Mouse (Mus musculus) common myeloid progenitor, adult 5-6 weeks (primary cell): ENCODE measurements around the gene Brpf3. TPM values are rescaled to one million over a fixed set of nuclear protein-coding genes. Genes with fewer than 3 reads are reported as not detected.
A peak's percentile ranks its signal among the peaks of the same experiment; 100 is the strongest.
"Not testable (repeated sequence)": the region's sequence is repeated elsewhere in the genome, so short reads cannot be mapped to it uniquely, and the experiment has no call there.

Experiments
- ATAC-seq: replicated peaks from 2 replicates; pipeline ENCODE4 v1.8.0; 2016; ENCODE audit warnings: low read depth, mild to moderate bottlenecking, moderate TSS enrichment, inconsistent platforms; ENCODE audit not compliant: poor library complexity, severe bottlenecking
- total RNA-seq: library from RNA; stranded (forward); fragments of 200-1000, 187-1606 nt; gene quantifications from 2 replicates; pipeline ENCODE4 v1.2.3, GENCODE M21; 2017

Gene Brpf3
- total RNA-seq, 1 experiment from 2014 or later: 9.7 TPM

- no peak for ATAC-seq
These were observed 24.6 kb downstream of the Brpf3 start for GRCm38 (mm10) chr17:28825359-28826041.

DNA sequence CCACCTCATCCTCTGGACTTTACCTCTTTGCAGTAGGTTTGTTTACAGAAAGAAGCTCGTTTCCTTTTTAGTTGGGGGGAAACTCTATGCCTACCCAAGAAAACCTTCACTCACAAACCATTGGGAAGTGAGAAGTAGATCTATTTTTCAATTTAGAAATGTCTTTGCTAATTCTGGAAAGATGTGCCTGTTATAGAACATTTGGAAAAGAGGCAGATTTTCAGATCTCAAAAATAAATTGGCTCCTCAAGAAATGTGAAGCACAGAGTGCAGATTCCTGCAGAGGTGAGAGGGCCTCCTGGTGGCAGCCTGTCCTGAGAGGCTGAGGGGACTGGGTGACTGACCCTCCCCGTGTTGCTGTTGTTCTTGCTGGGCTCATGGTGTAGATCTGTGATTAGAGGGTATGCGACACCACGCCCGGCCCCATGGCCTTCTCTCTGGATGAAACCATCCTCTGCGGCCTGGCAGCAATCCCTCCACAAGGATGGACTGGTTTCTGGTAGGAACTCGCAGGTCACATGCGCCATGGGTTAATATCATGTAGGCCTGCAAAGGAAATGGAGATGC is 26.9 kb downstream of the Brpf3 start:
- ATAC-seq: no peak

- ATAC-seq: peak; percentile 43; the same call in 1 of the 2 replicates
These were observed 28.2 kb downstream of the Brpf3 start for GRCm38 (mm10) chr17:28829120-28829519.

DNA sequence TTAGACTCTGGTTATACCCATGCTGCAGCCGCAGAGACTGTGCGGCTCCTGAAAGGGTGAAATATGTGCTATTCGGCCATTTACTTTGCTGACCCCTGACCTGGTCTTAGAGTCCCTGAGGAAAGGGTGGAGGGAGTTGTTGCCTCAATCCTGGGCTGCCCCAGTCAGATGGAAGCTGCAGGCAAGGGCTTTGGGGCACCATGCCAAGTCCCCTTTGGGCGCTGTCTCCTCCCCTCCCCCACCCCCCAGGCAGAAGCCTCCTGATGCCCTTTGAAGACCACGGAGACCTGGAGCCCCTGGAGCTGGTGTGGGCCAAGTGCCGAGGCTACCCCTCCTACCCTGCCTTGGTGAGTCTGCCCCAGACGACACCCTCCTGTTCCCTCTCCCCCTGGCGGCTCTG is 30.2 kb downstream of the Brpf3 start:
- ATAC-seq: no peak

DNA sequence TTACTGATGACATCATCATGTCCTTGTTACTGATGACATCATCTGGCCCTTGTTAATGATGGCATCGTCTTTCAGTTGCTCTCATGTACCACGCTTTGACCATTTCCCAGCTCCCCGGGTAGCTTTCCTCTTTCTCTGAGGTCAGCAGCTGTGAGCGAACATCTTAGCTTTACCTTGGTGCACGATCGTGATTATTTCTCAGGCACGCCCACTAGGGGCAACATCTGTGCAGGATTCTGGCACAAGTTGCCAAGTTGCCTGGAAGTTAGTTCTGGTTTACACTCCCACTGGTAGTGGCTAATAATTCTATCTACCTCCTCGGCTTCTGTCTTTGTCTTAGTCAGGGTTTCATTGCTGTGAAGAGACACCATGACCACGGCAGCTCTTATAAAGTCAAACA is 31.1 kb downstream of the Brpf3 start:
- ATAC-seq: no peak

DNA sequence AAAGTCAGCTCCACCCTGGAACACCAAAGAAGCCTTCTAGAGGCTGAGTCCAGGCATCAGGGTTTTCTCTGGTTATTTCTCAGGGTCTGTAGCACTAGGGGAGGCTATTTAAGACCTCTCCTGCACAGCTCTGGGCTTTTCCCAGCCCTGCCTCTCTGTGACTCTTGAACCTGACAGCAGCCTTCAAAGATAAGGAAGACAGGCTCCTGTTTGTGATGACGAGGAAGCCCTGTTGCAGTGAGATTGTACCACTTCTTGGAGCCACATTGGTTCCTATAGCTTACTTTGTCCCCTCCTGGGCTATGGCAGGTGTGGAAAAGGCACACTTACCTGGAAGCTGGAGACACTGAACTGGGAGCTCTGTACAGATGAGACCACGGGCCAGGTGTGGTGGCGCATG is 32.0 kb downstream of the Brpf3 start:
- ATAC-seq: peak; percentile 37; the same call in 1 of the 2 replicates

DNA sequence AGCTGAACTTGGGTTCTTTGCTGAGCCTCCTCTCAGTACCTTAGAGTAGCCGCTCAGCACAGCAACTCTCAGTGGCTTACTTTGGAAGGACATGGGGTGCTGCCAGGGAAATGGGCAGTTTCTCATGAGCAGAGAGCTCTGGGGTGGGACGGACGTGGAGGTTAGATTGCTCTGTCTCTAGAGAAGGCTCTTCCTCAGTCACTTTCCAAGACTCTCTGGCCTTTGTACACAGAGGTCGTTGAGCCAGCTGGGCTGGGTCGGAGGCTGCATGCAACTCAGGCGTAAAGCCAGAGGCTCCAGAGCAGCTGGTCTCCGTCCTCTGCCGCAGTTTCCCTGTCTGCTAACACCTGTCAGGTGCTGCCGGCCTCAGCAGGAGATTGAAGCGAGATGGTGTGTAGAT is 33.8 kb downstream of the Brpf3 start:
- ATAC-seq: no peak

DNA sequence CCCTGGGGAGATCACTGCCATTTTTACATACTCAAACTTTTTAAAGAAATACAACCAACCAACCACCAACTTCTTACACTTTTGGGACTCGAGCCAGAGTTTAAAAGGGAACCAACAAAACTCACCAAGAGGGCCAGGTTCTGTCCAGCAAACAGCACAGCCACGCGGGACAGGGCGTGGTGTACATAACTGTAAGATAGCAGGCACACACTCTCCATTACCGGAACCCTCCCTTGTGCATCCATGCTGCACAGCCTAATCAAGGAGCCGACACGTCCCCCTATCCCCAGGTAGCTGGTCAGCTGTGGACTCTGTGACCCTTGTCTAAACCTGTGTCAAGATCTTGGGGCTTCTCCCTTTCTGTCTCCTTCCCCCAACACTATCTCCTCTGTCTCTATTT is 37.0 kb downstream of the Brpf3 start:
- no peak for ATAC-seq

DNA sequence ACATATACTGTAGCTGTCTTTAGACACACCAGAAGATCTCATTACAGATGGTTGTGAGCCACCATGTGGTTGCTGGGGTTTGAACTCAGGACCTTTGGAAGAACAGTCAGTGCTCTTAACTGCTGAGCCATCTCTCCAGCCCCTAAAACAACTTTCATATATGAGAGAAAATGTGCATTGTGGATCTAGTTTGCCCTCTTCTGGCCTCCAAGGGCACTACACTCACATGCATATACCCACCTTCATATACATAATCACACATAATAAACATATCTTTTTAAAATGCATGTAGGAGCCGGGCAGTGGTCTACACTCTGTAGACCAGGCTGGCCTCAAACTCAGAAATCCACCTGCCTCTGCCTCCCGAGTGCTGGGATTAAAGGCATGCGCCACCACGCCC is 41.1 kb downstream of the Brpf3 start:
- ATAC-seq: not testable (repeated sequence)

DNA sequence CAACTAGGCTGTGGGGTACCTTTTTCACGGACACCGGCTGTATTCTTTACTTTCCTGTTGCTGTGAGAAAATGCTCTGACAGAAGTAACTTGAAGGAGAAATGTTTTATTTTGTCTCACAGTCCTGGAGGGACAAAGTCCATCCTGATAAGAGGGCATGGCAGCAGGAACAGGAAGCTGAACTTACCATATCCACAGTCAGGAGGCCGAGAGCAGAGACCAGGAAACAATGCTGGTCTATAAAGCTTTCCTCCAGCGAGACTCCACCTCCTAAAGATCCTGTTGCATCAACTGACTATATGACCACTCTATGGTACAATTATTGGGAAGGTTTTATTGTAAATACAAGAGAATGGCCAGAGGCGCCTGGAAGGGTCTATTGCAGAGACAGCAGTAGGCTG is 42.8 kb downstream of the Brpf3 start:
- ATAC-seq: no peak

DNA sequence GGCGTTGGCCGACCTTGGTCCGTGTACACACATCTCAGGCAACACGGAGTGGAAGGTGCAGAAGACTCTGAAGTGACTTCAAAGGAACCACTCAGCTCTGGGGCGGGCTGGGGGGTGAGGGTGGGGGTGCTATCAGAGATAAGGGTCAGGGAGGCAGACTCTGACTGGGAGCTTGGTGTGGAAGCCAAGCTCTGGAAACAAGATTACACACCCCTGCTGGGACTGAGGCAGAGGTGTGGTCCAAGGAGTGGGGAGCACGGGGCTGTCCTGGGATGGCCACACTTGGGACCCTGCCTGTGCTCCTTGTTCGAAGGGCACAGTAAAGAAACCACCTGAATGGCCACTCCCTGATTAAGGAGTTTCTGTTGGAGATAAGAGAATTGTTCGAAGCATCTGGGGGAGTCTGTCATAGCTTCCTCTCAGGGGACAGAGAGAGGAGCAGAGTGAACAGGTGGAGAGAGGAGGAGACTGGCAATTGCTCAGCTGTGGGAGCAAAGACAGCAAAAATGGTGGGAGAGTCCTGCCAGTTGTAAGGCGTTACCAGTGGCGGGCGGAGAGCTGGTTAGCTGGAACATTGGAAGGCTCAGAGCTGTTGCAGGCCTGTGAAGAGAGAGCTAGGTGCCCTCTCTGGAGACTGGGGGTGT is 46.2 kb downstream of the Brpf3 start:
- peak; percentile 47; the same call in 1 of the 2 replicates for ATAC-seq

DNA sequence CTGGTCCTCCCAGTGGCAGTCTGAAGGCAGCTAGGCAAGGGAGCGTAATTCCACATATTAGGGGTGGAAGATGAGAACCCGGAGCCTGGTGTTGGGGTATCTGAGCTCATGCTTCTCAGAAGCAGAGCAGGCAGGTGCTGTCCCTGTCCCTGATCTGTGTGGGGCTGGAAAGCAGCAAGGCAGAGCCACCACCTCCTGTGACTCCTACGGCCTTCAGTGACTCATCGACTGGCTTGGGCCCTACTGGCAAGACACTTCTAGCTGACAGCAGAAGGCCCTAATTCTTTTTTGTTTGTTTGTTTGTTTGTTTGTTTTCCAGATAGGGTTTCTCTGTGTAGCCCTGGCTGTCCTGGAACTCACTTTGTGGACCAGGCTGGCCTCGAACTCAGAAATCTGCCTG is 49.6 kb downstream of the Brpf3 start:
- ATAC-seq: no peak

GRCm38 (mm10) chr17:28854377-28854776 is 53.5 kb downstream of the Brpf3 start:
- ATAC-seq: no peak; the same call in 1 of the 2 replicates

DNA sequence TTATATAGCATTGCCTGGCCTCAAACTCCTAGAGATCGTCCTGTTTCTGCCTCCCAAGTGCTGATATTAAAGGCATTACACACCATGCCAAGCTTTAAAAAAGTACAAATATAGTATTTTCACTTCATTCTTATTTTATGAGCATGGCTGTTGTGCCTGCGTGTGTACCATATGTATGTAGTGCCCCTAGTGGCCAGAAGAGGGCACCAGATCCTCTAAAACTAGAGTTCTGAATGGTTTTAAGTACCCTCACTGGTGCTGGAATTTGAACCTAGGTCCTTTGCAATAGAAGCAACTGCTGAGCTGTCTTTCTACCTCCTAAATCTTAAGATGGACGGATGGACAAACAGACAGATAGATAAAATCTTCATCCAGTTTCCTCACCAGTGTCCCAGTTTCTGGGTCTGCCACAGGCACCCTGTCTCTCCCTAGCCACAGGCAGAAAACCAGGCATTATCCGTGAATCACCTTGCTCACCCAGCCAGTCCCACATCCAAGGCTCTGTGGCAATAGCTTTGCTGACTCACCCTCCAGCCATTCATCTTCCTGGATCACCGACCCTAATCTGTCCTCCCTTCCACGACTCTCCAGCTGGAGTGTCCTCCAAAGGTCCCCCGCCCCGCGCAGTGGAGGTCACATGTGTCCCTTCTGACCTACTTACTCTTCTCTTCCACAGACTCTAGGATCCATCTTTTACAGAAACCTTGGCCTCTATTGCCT is 54.4 kb downstream of the Brpf3 start:
- no peak for ATAC-seq

DNA sequence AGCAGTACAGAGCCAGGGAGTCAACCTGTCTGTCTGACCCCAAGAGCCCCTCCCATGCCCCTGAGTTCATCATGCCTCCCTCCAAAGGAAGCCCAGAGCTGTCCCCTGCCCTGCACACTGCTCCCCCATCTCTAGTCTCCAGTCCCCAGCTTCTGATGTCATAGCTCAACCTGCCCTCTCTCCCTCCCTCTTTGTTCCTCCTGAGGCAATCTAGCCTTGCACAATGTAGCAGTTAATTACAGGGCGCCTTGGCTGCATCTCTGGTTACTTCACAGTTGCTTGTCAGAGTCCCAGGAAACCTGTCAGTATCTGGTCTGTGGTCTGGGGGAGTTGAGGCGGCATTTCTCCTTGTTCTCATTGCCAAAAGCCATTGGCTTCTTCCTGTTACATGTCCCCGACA is 55.1 kb downstream of the Brpf3 start:
- ATAC-seq: peak; percentile 75

DNA sequence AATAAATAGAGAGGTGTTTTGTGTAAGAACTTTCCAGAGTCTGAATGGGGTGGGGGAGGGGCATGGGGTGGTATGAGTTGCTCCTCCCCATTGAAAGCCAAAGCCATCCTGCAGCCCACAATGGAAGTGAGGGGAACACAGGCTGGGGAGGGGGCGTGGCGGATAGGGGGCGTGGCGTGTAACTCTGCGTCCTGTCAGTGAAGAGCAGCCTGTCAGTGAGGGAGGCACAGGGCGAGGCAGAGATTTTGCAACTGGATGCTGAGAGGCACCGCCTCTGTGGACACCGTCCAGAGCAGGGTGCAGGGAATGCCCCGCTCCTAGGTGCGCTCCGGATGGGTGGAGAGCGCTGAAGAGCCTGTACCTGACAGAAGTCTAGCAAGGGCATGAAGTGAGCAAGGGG is 57.3 kb downstream of the Brpf3 start, which contains the start of gene Pnpla1:
Pnpla1 (plus strand) TSS at position 207 of the 400 bp plus-strand sequence.
- ATAC-seq: no peak

DNA sequence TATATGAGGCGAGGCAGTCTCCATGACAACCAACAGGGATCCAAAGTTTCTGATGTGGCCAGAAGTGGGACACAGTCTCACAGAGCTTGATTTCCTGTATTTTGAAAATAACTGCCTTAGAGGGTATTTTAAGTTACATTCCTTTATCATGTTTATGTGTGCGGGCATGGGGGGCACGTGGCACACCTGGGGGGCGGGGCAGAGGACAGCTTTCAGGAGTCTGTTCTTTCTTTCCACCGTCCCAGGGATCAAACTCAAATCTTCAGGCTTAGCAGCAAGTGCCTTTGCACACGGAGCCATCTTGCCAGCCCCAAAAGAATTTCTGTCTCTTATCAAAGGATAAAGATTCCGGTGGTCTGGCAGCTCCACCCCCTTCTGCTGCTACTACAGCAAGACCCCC is 63.0 kb downstream of the Brpf3 start:
- ATAC-seq: no peak

DNA sequence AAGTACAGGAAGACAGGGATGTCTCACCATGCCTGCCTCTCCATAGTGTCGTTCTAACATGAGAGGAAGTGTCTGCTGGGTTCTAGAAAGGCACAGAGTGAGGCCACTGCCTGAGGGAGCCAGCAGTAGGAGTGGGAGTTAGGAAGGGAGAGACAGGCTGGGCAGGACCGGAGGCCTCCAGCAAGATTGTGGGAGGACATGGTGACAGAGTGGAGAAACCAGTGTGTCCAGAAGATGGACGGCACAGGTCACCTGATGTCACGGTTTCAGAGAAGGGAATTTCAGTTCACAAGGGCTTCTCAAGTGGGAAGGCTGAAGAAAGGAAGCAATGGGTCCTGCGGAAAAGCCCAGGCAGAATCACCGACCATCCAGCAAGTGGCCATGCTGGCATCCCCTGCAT is 63.6 kb downstream of the Brpf3 start:
- no peak for ATAC-seq

DNA sequence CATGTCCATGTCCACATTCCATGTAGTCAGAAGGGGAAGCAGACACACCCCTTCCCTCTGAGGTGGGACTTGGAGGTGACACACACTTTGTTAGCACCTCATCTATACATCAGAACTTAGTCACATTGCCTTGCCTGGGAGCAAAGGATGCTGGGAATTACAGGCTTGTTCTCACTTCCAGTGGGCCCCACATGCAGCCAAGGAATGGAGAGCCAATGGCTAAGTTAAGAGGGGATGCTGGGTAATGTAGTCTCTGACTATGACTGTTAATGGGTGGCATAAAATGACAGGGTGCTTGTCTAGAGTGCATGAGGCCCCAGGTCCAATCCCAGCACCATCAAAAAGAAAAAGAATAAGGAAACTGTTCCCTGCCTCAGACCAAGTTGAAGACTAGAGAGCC is 66.0 kb downstream of the Brpf3 start:
- no peak for ATAC-seq

- no peak for ATAC-seq
These were observed 66.5 kb downstream of the Brpf3 start for GRCm38 (mm10) chr17:28867381-28867780.
